Mouse (Mus musculus): ENCODE data around the gene Nr2f6. TPM values are rescaled to one million over a fixed set of nuclear protein-coding genes. Genes with fewer than 3 reads are reported as not detected.
A peak's percentile ranks its signal among the peaks of the same experiment; 100 is the strongest.

Nr2f6 gene
- total RNA-seq, 2 experiments from 2014 or later: 23.2 to 29.7 TPM

- no peak for DNase-seq
Observed at GRCm38 (mm10) chr8:71391696-71392095, 9.9 kb upstream of the Nr2f6 start.

DNA sequence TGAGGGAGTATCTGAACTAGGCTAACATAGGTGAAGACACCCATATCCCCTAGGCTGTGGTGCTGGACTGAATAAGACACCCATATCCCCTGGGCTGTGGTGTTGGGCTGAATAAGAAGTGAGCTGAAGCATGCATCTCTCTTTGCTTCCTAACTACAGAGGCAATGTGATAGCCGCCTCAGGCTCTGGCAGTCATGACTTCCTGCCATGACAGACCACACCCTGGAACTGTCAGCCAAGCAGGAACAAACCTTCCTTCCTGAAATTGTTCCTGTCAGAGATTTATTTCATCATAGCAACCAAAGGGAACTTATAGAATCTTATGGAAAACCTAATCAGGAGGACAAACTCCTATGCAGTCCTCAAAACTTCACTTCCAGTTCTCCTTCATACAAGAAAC is 6.5 kb upstream of the Nr2f6 start:
- DNase-seq: no peak

DNA sequence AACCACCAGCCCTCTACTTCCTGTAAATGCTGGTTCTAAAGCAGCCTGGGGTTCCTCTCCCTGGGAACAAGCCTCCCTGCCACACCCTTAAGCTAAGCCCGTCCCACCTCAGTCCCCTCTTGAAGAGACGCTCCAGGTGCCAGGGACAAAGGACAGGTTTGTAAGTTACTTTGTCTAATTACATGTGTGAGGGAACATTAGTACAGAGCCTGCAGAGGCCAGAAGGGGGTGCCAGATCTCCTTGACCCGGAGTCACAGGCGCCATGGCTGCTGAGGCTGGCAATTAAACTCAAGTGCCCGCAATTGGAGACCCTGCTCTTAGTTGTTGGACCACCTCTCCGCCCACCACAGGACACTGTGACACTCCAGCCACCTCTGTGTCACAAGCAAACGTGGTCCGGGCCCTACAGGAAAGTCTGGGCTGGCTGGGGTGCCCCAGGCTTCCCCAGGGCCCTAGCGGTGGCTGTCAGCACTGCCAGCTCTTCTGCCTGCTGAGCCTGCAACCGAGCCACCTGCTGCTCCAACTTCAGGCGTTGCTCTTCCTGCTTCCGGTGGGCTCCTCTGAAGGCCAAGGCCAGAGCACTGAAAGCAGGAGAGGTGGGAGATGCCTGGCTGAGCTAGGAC is 3.6 kb upstream of the Nr2f6 start:
- no peak for DNase-seq

GRCm38 (mm10) chr8:71383860-71384259 is 2.1 kb upstream of the Nr2f6 start:
- no peak for DNase-seq

- no peak for DNase-seq
Observed at GRCm38 (mm10) chr8:71383396-71383795, 1.6 kb upstream of the Nr2f6 start.

GRCm38 (mm10) chr8:71381971-71382961 is 506 bp upstream of the Nr2f6 start:
- DNase-seq: peak; percentile 88

- DNase-seq: no peak
Observed at GRCm38 (mm10) chr8:71380178-71381171, 1.3 kb downstream of the Nr2f6 start.

GRCm38 (mm10) chr8:71379512-71380075 is 2.2 kb downstream of the Nr2f6 start:
- DNase-seq: no peak

GRCm38 (mm10) chr8:71379008-71379407 is 2.8 kb downstream of the Nr2f6 start:
- no peak for DNase-seq

- DNase-seq: no peak
Observed at GRCm38 (mm10) chr8:71376423-71377030, 5.2 kb downstream of the Nr2f6 start.

GRCm38 (mm10) chr8:71375581-71376422 is 6.0 kb downstream of the Nr2f6 start:
- peak; percentile 55 for DNase-seq

GRCm38 (mm10) chr8:71374616-71375206 is 7.0 kb downstream of the Nr2f6 start:
- DNase-seq: no peak

DNA sequence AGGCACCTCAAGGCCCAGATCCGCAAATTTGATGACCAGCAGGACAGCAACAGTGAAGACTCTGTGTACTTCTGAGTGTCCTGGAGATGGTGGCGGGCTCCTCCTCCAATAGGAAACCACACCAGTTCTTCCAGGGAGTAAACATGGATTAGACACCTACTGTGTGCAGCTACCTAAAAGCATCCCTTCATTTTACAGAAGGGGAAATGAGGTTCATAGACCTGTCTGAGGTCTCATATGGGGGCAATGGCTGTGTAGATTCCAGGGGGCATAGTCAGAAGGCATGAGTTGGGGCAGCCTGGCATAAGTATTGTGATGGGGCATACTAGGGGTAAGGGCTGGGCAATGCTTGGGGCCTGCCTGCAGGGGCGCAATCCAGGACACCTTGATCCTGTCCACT is 8.8 kb downstream of the Nr2f6 start:
- DNase-seq: no peak

GRCm38 (mm10) chr8:71372427-71372826 is 9.3 kb downstream of the Nr2f6 start:
- no peak for DNase-seq

DNA sequence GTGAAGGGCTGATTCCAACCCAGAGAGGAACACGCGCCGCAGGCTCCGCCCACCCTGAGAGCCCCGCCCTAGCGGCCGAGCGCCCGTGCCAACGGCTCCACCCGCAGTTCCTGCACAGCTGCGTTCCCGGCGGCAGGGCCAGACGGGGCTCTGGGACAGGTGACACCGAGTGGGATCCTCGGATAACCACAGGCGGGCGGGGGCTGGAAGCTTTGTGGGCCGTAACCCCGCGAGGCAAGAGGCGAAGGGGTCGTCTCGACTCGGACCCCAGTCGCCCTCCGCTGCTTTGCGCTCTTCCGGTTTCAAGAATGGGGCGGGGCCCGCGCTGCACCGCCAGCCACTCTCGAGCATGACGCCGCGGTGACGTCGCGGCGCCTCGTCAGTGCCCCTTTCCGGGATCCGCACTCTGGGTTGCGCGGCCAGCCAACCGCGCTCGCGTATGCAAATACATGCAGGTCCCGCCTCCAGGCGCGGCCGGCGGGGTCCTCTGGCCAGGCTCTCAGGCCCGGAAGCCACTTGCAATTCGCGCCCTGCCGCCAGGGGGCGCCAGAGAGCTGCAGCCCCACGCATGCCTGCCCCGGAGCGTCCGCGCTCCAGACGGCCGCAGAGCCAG is 10.4 kb downstream of the Nr2f6 start, which contains the start of gene Ocel1:
Ocel1 (plus strand) TSS at position 63 of the 613 bp plus-strand sequence.
- DNase-seq: peak; percentile 93

DNA sequence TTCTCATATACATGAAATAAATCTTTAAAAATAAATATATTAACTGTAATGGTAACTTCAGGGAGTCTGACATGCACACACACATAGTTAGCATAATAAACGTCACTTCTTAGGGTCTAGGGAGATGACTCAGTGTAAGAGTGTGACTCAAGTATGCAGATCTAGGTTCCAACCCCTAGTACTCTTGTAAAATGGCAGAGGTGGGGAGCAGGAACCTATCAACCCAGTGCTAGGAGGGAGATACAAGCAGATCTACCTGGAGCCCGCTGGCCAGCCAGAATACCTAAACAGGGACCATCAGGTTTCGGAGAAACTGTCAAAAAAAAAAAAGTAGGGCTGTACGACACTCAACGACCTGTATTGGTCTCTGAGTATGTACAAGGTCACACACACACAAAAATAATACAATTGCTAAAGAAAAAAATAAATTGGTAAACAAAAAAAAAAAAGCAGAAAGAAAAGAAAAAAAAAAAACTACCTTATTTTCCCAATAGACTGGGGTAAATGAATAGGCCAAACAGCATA is 11.0 kb downstream of the Nr2f6 start:
- no peak for DNase-seq

GRCm38 (mm10) chr8:71369040-71369718 is 12.6 kb downstream of the Nr2f6 start:
- DNase-seq: no peak

DNA sequence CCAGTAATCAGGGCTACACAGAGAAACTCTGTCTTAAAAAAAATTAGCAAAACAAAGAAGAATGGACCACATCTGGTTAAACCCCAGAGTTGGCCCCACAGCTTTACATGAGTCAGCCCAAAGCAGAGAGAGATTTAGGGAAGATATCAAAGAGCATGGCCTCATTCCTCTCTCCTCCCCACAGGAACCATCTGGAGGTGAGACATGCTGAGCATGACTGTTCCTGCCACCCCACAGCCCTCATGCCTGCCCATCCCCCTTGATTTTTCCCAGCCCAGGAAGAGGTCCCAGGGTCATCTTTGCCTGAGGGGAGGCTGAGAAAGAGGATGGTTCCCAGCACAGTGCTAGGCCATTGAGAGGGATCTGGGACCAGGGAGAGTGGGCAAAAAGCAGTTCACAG is 13.4 kb downstream of the Nr2f6 start:
- no peak for DNase-seq
